18 mouse cellular contexts compared by ENCODE assay signal in genomic region chr4:144559792-144560191, GRCm38 (mm10). TPM values are rescaled to one million over a fixed set of nuclear protein-coding genes. Genes with fewer than 3 reads are reported as not detected.
DNase-seq lines count a peak whose midpoint lies in the region; ATAC-seq and TF ChIP-seq lines count a peak whose summit lies in the region.
"Had no signal": no experiment of that assay in that cellular context is flagged by ENCODE, and none has a peak within 500 bp of the region (broad histone marks: within the 10 kb centered on the region; RNA-seq: fewer than 3 reads in every experiment).

No protein-coding gene starts in this region.

- no peak overlapping the region for H3K4me3 ChIP-seq in kidney, embryonic 15.5 days (replicated peaks)
- no peak overlapping the region for H3K4me3 ChIP-seq in CH12.LX (replicated peaks in 1 of 3; ENCODE audit: low read depth in 2 of 3, low read length in 2 of 3, poor library complexity in 1 of 3)
- H3K4me3 ChIP-seq in midbrain, embryonic 14.5 days (replicated peaks; ENCODE audit: low read depth, low read length) = no peak overlapping the region
- H3K4me3 ChIP-seq in midbrain, embryonic 11.5 days (ENCODE audit: low read depth, low read length) = no peak overlapping the region
- H3K4me3 ChIP-seq: limb, embryonic 12.5 days had no signal

- TF ChIP-seq RAD21 in CH12.LX (IDR thresholded peaks at IDR 0.05; ENCODE audit: low read depth, low read length) = peak; percentile 9

- no peaks in the 10 kb centered on the region for H3K36me3 ChIP-seq in kidney, embryonic 15.5 days
- H3K36me3 ChIP-seq in CH12.LX (replicated peaks in 1 of 2; ENCODE audit: control insufficient read depth in 1 of 2, insufficient read depth in 1 of 2, low read length in 1 of 2) = no peaks in the 10 kb centered on the region
- H3K36me3 ChIP-seq in midbrain, embryonic 14.5 days (ENCODE audit: control insufficient read depth, insufficient read depth, low read length) = no peaks in the 10 kb centered on the region
- no peaks in the 10 kb centered on the region for H3K36me3 ChIP-seq in midbrain, embryonic 11.5 days (ENCODE audit: control insufficient read depth, insufficient read depth, low read length)
- H3K36me3 ChIP-seq: limb, embryonic 12.5 days had no signal

- H3K27me3 ChIP-seq in kidney, embryonic 15.5 days = no peaks in the 10 kb centered on the region
- peaks cover 11% of the 10 kb centered on the region for H3K27me3 ChIP-seq in CH12.LX (replicated peaks)
- H3K27me3 ChIP-seq in midbrain, embryonic 14.5 days (ENCODE audit: control insufficient read depth, insufficient read depth, low read length) = no peaks in the 10 kb centered on the region
- H3K27me3 ChIP-seq in midbrain, embryonic 11.5 days (ENCODE audit: control insufficient read depth, insufficient read depth, low read length) = no peaks in the 10 kb centered on the region
- H3K27me3 ChIP-seq: limb, embryonic 12.5 days had no signal

- DNase-seq in kidney, adult 8-10 months = peak; percentile 1 to 40
- DNase-seq in 3T3-L1 (ENCODE audit: low read depth, low spot score) (peak; percentile 12), CH12.LX (ENCODE audit: extremely low read depth) (peak; percentile 39)
- peak; percentile 3 for DNase-seq in induced T-regulatory cell, adult 2 months (ENCODE audit: low read depth)
- no peak for DNase-seq in midbrain, embryonic 14.5 days
- no peak for DNase-seq in midbrain, embryonic 11.5 days (ENCODE audit: low spot score, missing footprints)
- DNase-seq: cerebellum, adult 18-20 months; layer of hippocampus, adult 9-11 months; lung, adult 2 months; thymus, postnatal 25 days had no signal

- no peak overlapping the region for H3K27ac ChIP-seq in kidney, embryonic 15.5 days
- H3K27ac ChIP-seq in CH12.LX (ENCODE audit: insufficient read depth, low read depth) = no peak overlapping the region
- H3K27ac ChIP-seq in midbrain, embryonic 14.5 days (replicated peaks; ENCODE audit: low read depth, low read length) = no peak overlapping the region
- H3K27ac ChIP-seq in midbrain, embryonic 11.5 days (ENCODE audit: low read depth, low read length) = no peak overlapping the region
- H3K27ac ChIP-seq: hindbrain, embryonic 14.5 days; limb, embryonic 12.5 days had no signal

- no peaks in the 10 kb centered on the region; the same call in none of the 2 replicates for H3K9me3 ChIP-seq in kidney, embryonic 15.5 days (replicated peaks)
- H3K9me3 ChIP-seq in CH12.LX (replicated peaks; ENCODE audit: low read length) = no peaks in the 10 kb centered on the region
- H3K9me3 ChIP-seq in midbrain, embryonic 14.5 days (ENCODE audit: control insufficient read depth, low read length) = peaks cover 52% of the 10 kb centered on the region
- H3K9me3 ChIP-seq in midbrain, embryonic 11.5 days (ENCODE audit: control insufficient read depth, low read length) = peaks cover 18% of the 10 kb centered on the region; the same call in 1 of the 2 replicates
- H3K9me3 ChIP-seq: limb, embryonic 12.5 days had no signal

- ATAC-seq in kidney, embryonic 15.5 days (replicated peaks; ENCODE audit: low FRiP score) = no peak
- no peak for ATAC-seq in midbrain, embryonic 14.5 days (ENCODE audit: low FRiP score, low TSS enrichment)
- ATAC-seq in midbrain, embryonic 11.5 days (ENCODE audit: low FRiP score) = no peak

- no peak overlapping the region for H3K9ac ChIP-seq in kidney, embryonic 15.5 days
- no peak overlapping the region for H3K9ac ChIP-seq in CH12.LX (ENCODE audit: insufficient read depth, low read depth)
- H3K9ac ChIP-seq in midbrain, embryonic 14.5 days (replicated peaks; ENCODE audit: low read length) = no peak overlapping the region
- H3K9ac ChIP-seq in midbrain, embryonic 11.5 days (ENCODE audit: low read length) = no peak overlapping the region
- H3K9ac ChIP-seq: hindbrain, embryonic 14.5 days; limb, embryonic 12.5 days had no signal

- TF ChIP-seq CTCF in CH12.LX (conservative IDR thresholded peaks at IDR 0.05 in 1 of 2, IDR thresholded peaks at IDR 0.05 in 1 of 2; ENCODE audit: low read depth in 2 of 2, low read length in 2 of 2) = peak; percentile 13 to 42; a peak in 3 of 4 replicates

- TF ChIP-seq POLR2A in CH12.LX (IDR thresholded peaks at IDR 0.05; ENCODE audit: low read depth, low read length) = no peak

- TF ChIP-seq EP300 in CH12.LX (IDR thresholded peaks at IDR 0.05; ENCODE audit: low read length) = no peak

- no peaks in the 10 kb centered on the region for H3K79me2 ChIP-seq in CH12.LX (replicated peaks; ENCODE audit: control insufficient read depth, extremely low read depth, insufficient read depth, poor library complexity, severe bottlenecking)

- no peaks in the 10 kb centered on the region for H3K4me1 ChIP-seq in kidney, embryonic 15.5 days
- no peaks in the 10 kb centered on the region for H3K4me1 ChIP-seq in CH12.LX (ENCODE audit: control insufficient read depth in 1 of 2, insufficient read depth in 2 of 2)
- no peaks in the 10 kb centered on the region for H3K4me1 ChIP-seq in midbrain, embryonic 14.5 days (ENCODE audit: control insufficient read depth, insufficient read depth, low read length)
- H3K4me1 ChIP-seq in midbrain, embryonic 11.5 days (ENCODE audit: control insufficient read depth, insufficient read depth, low read length) = no peaks in the 10 kb centered on the region
- H3K4me1 ChIP-seq: limb, embryonic 12.5 days had no signal

- H3K4me2 ChIP-seq in kidney, embryonic 15.5 days = no peak overlapping the region
- no peak overlapping the region for H3K4me2 ChIP-seq in CH12.LX (ENCODE audit: insufficient read depth, low read depth, poor library complexity, severe bottlenecking)
- H3K4me2 ChIP-seq in midbrain, embryonic 14.5 days (ENCODE audit: low read length) = no peak overlapping the region
- H3K4me2 ChIP-seq in midbrain, embryonic 11.5 days = no peak overlapping the region
- H3K4me2 ChIP-seq: hindbrain, embryonic 14.5 days; limb, embryonic 12.5 days had no signal

- in situ Hi-C loops in CH12.LX (cut with MboI; ENCODE audit: low pct_ligation_motif_present, low pct_unique_long_range_greater_than_20kb, low sequenced_read_pairs) = loop anchor here (25.0 kb wide), 1 partner anchor 328 kb away; the partner anchor contains the start of gene Dhrs3

- dilution Hi-C loops in CH12.LX (cut with MboI; ENCODE audit: extremely low pct_ligation_motif_present, extremely low pct_unique_long_range_greater_than_20kb, low sequenced_read_pairs) = no loop called here

TF ChIP-seq in CH12.LX, 34 proteins besides CTCF, POLR2A, EP300 and RAD21:
- TF ChIP-seq ELF1 (IDR thresholded peaks at IDR 0.05; ENCODE audit: low read depth, low read length) (no peak), NELFE (IDR thresholded peaks at IDR 0.05; ENCODE audit: low read depth, low read length) (no peak), TCF12 (IDR thresholded peaks at IDR 0.05; ENCODE audit: low read depth, low read length) (no peak), JUND (conservative IDR thresholded peaks at IDR 0.05; ENCODE audit: low read depth, low read length) (no peak), SMC3 (IDR thresholded peaks at IDR 0.05; ENCODE audit: low read depth, low read length) (peak; percentile 28)

RNA-seq across cellular contexts. Expression of gene Gm13124, which starts 5.1 kb away (rescaled TPM):
- polyA plus RNA-seq in kidney, embryonic 15.5 days (2015; fragmentation: Nextera tagmentation; extraction: Ambion mirVana) = not detected in 2 replicates
- total RNA-seq in CH12.LX (2012; rRNA removed) (not detected in 2 replicates), CH12.LX (2014; rRNA removed) (not detected in 2 replicates)
- not detected in 2 replicates for polyA plus RNA-seq in CH12.LX (2012; ENCODE audit: insufficient read length, low read depth)
- polyA plus RNA-seq in midbrain, embryonic 14.5 days (2014; fragmentation: Nextera tagmentation; extraction: Ambion mirVana) = not detected in 2 replicates
- polyA plus RNA-seq in midbrain, embryonic 11.5 days (2014; fragmentation: Nextera tagmentation; extraction: Ambion mirVana) = not detected in 2 replicates
- total RNA-seq: adrenal gland, postnatal 4 days; gastrocnemius, adult 18-20 months; midbrain, postnatal 0 days had no signal
- polyA plus RNA-seq: heart, embryonic 14.5 days; hindbrain, embryonic 14.5 days; limb, embryonic 12.5 days; lung, adult 2 months; midbrain, postnatal 0 days; neural tube, embryonic 14.5 days had no signal

RNA-seq across cellular contexts. Expression of gene 9430007A20Rik, which starts 40.2 kb away (rescaled TPM):
- not detected in 2 replicates for polyA plus RNA-seq in kidney, embryonic 15.5 days (2015; fragmentation: Nextera tagmentation; extraction: Ambion mirVana)
- not detected in 2 replicates for total RNA-seq in CH12.LX (2012; rRNA removed)
- not detected in 2 replicates for total RNA-seq in CH12.LX (2014; rRNA removed)
- polyA plus RNA-seq in CH12.LX (2012; ENCODE audit: insufficient read length, low read depth) = not detected in 2 replicates
- polyA plus RNA-seq in midbrain, embryonic 14.5 days (2014; fragmentation: Nextera tagmentation; extraction: Ambion mirVana) = not detected in 2 replicates
- polyA plus RNA-seq in midbrain, embryonic 11.5 days (2014; fragmentation: Nextera tagmentation; extraction: Ambion mirVana) = not detected in 2 replicates
- total RNA-seq: adrenal gland, postnatal 4 days; gastrocnemius, adult 18-20 months; midbrain, postnatal 0 days had no signal
- polyA plus RNA-seq: heart, embryonic 14.5 days; hindbrain, embryonic 14.5 days; limb, embryonic 12.5 days; lung, adult 2 months; midbrain, postnatal 0 days; neural tube, embryonic 14.5 days had no signal

RNA-seq across cellular contexts. Expression of gene Aadacl4, which starts 53.7 kb away (rescaled TPM):
- polyA plus RNA-seq in kidney, embryonic 15.5 days (2015; fragmentation: Nextera tagmentation; extraction: Ambion mirVana) = not detected in 2 replicates
- total RNA-seq in CH12.LX (2012; rRNA removed) (not detected in 2 replicates), CH12.LX (2014; rRNA removed) (not detected in 2 replicates)
- not detected in 2 replicates for polyA plus RNA-seq in CH12.LX (2012; ENCODE audit: insufficient read length, low read depth)
- polyA plus RNA-seq in midbrain, embryonic 14.5 days (2014; fragmentation: Nextera tagmentation; extraction: Ambion mirVana) = not detected in 2 replicates
- not detected in 2 replicates for polyA plus RNA-seq in midbrain, embryonic 11.5 days (2014; fragmentation: Nextera tagmentation; extraction: Ambion mirVana)
- total RNA-seq: adrenal gland, postnatal 4 days; gastrocnemius, adult 18-20 months; midbrain, postnatal 0 days had no signal
- polyA plus RNA-seq: heart, embryonic 14.5 days; hindbrain, embryonic 14.5 days; limb, embryonic 12.5 days; lung, adult 2 months; midbrain, postnatal 0 days; neural tube, embryonic 14.5 days had no signal

Comparison
In these comparisons a context has a peak if more than half of its experiments do, and no peak if none do; other contexts are left out.
1. DNase-seq: peak in kidney, adult 8-10 months (2 of 2), 3T3-L1 (single experiment), CH12.LX (single experiment) and induced T-regulatory cell, adult 2 months (single experiment); none in midbrain, embryonic 14.5 days (single experiment) and midbrain, embryonic 11.5 days (single experiment).